ENCODE assay signal across 10 mouse cellular contexts in genomic region chr12:110380831-110381750, GRCm38 (mm10).
DNase-seq lines count a peak whose midpoint lies in the region; ATAC-seq lines count a peak whose summit lies in the region.
"Had no signal": no experiment of that assay in that cellular context is flagged by ENCODE, and none has a peak within 500 bp of the region (broad histone marks: within the 10 kb centered on the region; RNA-seq: fewer than 3 reads in every experiment).

No protein-coding gene starts in this region.

- 83% methylated on average over 25 of the region's 25 CpGs for WGBS in forebrain, embryonic 10.5 days
- 82% methylated on average over 25 of the region's 25 CpGs for WGBS in forebrain, embryonic 13.5 days

- H3K36me3 ChIP-seq in forebrain, embryonic 10.5 days (replicated peaks), result no peaks in the 10 kb centered on the region
- H3K36me3 ChIP-seq in forebrain, embryonic 13.5 days (ENCODE audit: poor library complexity, severe bottlenecking), result no peaks in the 10 kb centered on the region
- H3K36me3 ChIP-seq: embryonic facial prominence, embryonic 15.5 days had no signal

- no peak overlapping the region for H3K4me2 ChIP-seq in forebrain, embryonic 13.5 days
- H3K4me2 ChIP-seq: embryonic facial prominence, embryonic 15.5 days had no signal

- no peaks in the 10 kb centered on the region for H3K9me3 ChIP-seq in forebrain, embryonic 10.5 days
- no peaks in the 10 kb centered on the region for H3K9me3 ChIP-seq in forebrain, embryonic 13.5 days (replicated peaks)
- H3K9me3 ChIP-seq: embryonic facial prominence, embryonic 15.5 days had no signal

- no peak overlapping the region for H3K9ac ChIP-seq in forebrain, embryonic 13.5 days
- H3K9ac ChIP-seq: embryonic facial prominence, embryonic 15.5 days had no signal

- ATAC-seq in forebrain, embryonic 13.5 days, result no peak

- peaks cover 48% of the 10 kb centered on the region for H3K27me3 ChIP-seq in forebrain, embryonic 10.5 days (ENCODE audit: poor library complexity, severe bottlenecking)
- H3K27me3 ChIP-seq in forebrain, embryonic 13.5 days, result peaks cover 20% of the 10 kb centered on the region; the same call in 1 of the 2 replicates

- peaks cover 35% of the 10 kb centered on the region for H3K4me1 ChIP-seq in forebrain, embryonic 10.5 days
- peaks cover 18% of the 10 kb centered on the region for H3K4me1 ChIP-seq in forebrain, embryonic 13.5 days

- H3K4me3 ChIP-seq in forebrain, embryonic 10.5 days, result no peak overlapping the region
- H3K4me3 ChIP-seq in forebrain, embryonic 13.5 days, result no peak overlapping the region
- H3K4me3 ChIP-seq: embryonic facial prominence, embryonic 15.5 days had no signal

- no peak for DNase-seq in forebrain, embryonic 10.5 days (ENCODE audit: extremely low spot score, low spot score)
- peak; percentile 26 for DNase-seq in ovary, adult 18-20 months (ENCODE audit: low spot score)
- no peak for DNase-seq in ovary, postnatal 14 days (ENCODE audit: low spot score)
- peak; percentile 44 for DNase-seq in gonadal fat pad, adult 2 months (ENCODE audit: low read depth)
- DNase-seq in naive thymus-derived CD4-positive, alpha-beta T cell, adult 2 months (ENCODE audit: low read depth), result peak; percentile 40
- no peak for DNase-seq in thymus, postnatal 10 days (ENCODE audit: low spot score in 2 of 2)
- DNase-seq in spleen, adult 18-20 months, result no peak

- H3K27ac ChIP-seq in forebrain, embryonic 10.5 days, result peak overlapping the region; percentile 35; the same call in 1 of the 2 replicates
- no peak overlapping the region for H3K27ac ChIP-seq in forebrain, embryonic 13.5 days
- H3K27ac ChIP-seq: embryonic facial prominence, embryonic 15.5 days; macrophage had no signal

Comparison
In these comparisons a context has a peak if more than half of its experiments do, and no peak if none do; other contexts are left out.
1. DNase-seq: peak in ovary, adult 18-20 months (single experiment), gonadal fat pad, adult 2 months (single experiment) and naive thymus-derived CD4-positive, alpha-beta T cell, adult 2 months (single experiment); none in forebrain, embryonic 10.5 days (single experiment), ovary, postnatal 14 days (single experiment), thymus, postnatal 10 days (0 of 2) and spleen, adult 18-20 months (0 of 2).